Mouse (Mus musculus) ES-E14 (cell line): ENCODE results near the gene Spop. TPM values are rescaled to one million over a fixed set of nuclear protein-coding genes. Genes with fewer than 3 reads are reported as not detected.
A peak's percentile ranks its signal among the peaks of the same experiment; 100 is the strongest.

Source experiments
- DNase-seq: peaks from one replicate; pipeline ENCODE4 v3.0.0-alpha.2; 2013; ENCODE audit warnings: low read depth, low spot score
- H3K27ac ChIP-seq: 2 replicates; pipeline ENCODE4 v1.5.1; 2012; ENCODE audit warnings: low read depth, mild to moderate bottlenecking, low read length, moderate library complexity, mixed read lengths; ENCODE audit not compliant: poor library complexity, insufficient read depth, severe bottlenecking
- H3K36me3 ChIP-seq: 2 replicates; pipeline ENCODE4 v1.6.1; 2012; ENCODE audit warnings: mild to moderate bottlenecking, low read length, moderate library complexity, mixed read lengths; ENCODE audit not compliant: control insufficient read depth, poor library complexity, insufficient read depth, severe bottlenecking
- H3K4me1 ChIP-seq, 2 experiments: fragments of 150-350 bp in 1 of 2; sonication (generic) in 1 of 2; 2 replicates each; pipeline ENCODE4 v1.6.1; 2012; ENCODE audit warnings: low read length in 2 of 2, mild to moderate bottlenecking in 1 of 2, mixed read lengths in 1 of 2; ENCODE audit not compliant: control insufficient read depth in 2 of 2, insufficient read depth in 2 of 2, poor library complexity in 1 of 2
- H3K4me3 ChIP-seq, 2 experiments: fragments of 150-350 bp in 1 of 2; sonication (generic) in 1 of 2; 2 replicates each; pipeline ENCODE4 v1.5.1; 2012; ENCODE audit warnings: low read length in 2 of 2, low read depth in 1 of 2, mild to moderate bottlenecking in 1 of 2, mixed read lengths in 1 of 2; ENCODE audit not compliant: insufficient read depth in 1 of 2, poor library complexity in 1 of 2, severe bottlenecking in 1 of 2
- H3K9ac ChIP-seq: 2 replicates; pipeline ENCODE4 v1.6.1; 2012; ENCODE audit warnings: low read depth, mild to moderate bottlenecking, low read length, mixed read lengths; ENCODE audit not compliant: poor library complexity, insufficient read depth, severe bottlenecking
- H3K9me3 ChIP-seq: fragments of 150-350 bp; sonication (generic); 2 replicates; pipeline ENCODE4 v1.6.1; 2012; ENCODE audit warnings: low read depth, mild to moderate bottlenecking, low read length; ENCODE audit not compliant: control insufficient read depth, insufficient read depth
- CHD2 ChIP-seq: IDR thresholded peaks from 2 replicates; pipeline ENCODE4 v1.6.1; 2014; ENCODE audit warnings: mild to moderate bottlenecking, low read depth, low read length, inconsistent platforms
- HCFC1 ChIP-seq: IDR thresholded peaks from 2 replicates; pipeline ENCODE4 v1.6.1; 2012; ENCODE audit warnings: low read length, inconsistent platforms, borderline replicate concordance; ENCODE audit not compliant: insufficient read depth
- MAFK ChIP-seq: IDR thresholded peaks from 2 replicates; pipeline ENCODE4 v1.6.1; 2014; ENCODE audit warnings: mild to moderate bottlenecking, low read depth, low read length, inconsistent platforms; ENCODE audit not compliant: insufficient read depth
- ZC3H11A ChIP-seq: IDR thresholded peaks from 2 replicates; pipeline ENCODE4 v1.6.1; 2012; ENCODE audit warnings: low read depth, mild to moderate bottlenecking, inconsistent platforms, low read length, borderline replicate concordance
- ZNF384 ChIP-seq: IDR thresholded peaks from 2 replicates; pipeline ENCODE4 v1.6.1; 2012; ENCODE audit warnings: low read depth, low read length, inconsistent platforms
- in situ Hi-C, 2 experiments: fragments of 600-800 bp; cut with MboI; formaldehyde crosslinking; loops; one replicate each; pipeline ENCODE4 v1.15.1; 2025; ENCODE audit warnings: low sequenced_read_pairs in 2 of 2, inconsistent platforms in 1 of 2; ENCODE audit not compliant: unreplicated experiment in 2 of 2
- total RNA-seq: library from RNA; depleted of rRNA; stranded (reverse); fragments of 300-350 nt; gene quantifications from 2 replicates; pipeline ENCODE4 v1.2.3, GENCODE M21; 2012

Spop gene
- total RNA-seq, 1 experiment = 30.8 TPM

DNA sequence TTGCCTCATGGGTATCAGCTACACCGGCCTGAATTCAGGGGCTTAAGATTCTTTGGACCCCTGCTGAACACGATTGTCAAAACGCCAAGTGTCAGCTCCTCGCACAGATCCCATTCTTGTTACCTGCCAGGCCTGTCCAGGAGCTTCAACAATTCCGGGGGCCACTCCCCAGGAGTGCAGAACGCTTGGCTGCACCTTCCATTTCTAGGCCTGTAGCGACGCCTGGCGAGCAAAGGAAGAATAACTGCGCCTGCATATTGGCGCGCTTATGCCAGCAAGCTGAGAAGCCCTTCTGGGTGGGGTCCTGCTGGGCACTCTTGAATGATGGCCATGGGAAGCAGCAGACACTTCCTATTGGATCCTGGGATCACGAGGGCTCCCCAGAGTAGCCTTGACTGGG is 107.7 kb downstream of the Spop start:
- DNase-seq = no peak
- in situ Hi-C loops = loop anchor here (5.0 to 25.0 kb wide), 5 partner anchors 127 to 409 kb away; partner anchors contain the start of gene Dlx3 (in 1 of the 2)
- peak overlapping the region in 1 of 2 experiments; percentile 26; a peak in 1 of 4 replicates for H3K4me3 ChIP-seq
- peak; percentile 72; the same call in 1 of the 2 replicates for TF ChIP-seq ZC3H11A
- TF ChIP-seq HCFC1 = no peak
- no peak overlapping the region for H3K9ac ChIP-seq
- H3K4me1 ChIP-seq = peaks cover 2 to 33% of the 10 kb centered on the region in 2 experiments
- no peaks in the 10 kb centered on the region for H3K36me3 ChIP-seq
- H3K27ac ChIP-seq = no peak overlapping the region
- H3K9me3 ChIP-seq = no peaks in the 10 kb centered on the region

DNA sequence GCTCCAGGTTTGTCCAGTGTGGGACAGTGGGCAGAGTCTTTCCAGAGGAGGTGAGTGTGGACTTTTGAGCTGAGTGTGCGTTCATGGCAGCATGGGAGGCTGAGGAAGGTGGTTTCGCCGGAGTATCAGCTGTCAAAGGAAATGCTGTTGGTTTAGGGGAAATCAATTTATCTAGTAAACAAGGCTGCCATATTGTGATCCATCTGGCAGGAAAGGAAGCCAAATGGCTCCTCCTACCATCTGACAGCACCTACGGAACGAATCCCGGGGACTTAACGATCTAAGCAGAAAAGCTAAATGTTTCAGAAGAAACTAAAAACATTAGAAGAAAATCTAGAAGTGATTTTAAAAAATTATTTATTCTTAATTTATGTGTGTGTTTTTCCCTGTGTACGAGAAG is 113.4 kb downstream of the Spop start:
- in situ Hi-C loops = loop anchor here (10.0 kb wide), 3 partner anchors 133 to 413 kb away; no protein-coding TSS in a partner anchor
- peaks cover 0 to 5% of the 10 kb centered on the region in 2 experiments; a peak in 1 of 4 replicates for H3K4me1 ChIP-seq
- no peaks in the 10 kb centered on the region for H3K36me3 ChIP-seq
- no peak for DNase-seq
- no peaks in the 10 kb centered on the region for H3K9me3 ChIP-seq
- H3K27ac ChIP-seq = no peak overlapping the region
- TF ChIP-seq MAFK (no peak), ZNF384 (no peak), CHD2 (no peak), HCFC1 (no peak), ZC3H11A (no peak)
- no peak overlapping the region for H3K9ac ChIP-seq
- H3K4me3 ChIP-seq = no peak overlapping the region

DNA sequence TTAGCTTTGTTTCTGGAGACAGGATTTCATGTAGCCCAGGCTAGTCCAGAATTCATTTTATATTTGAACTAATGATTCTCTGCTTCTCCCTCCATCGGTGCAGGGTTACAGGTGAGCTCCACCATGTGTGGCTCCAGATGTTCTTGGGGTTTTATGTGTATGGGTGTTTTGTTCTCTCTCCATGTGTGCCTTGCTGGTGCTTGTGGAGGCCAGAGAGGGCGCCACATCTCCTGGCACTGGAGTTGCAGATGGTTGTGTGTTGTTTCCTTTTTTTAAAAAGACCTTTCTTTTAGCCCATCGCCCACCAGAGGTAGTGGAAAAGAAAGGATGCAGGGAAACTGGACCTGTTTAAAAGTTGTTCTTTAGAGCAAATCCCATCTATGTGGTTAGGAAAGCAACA is 114.4 kb downstream of the Spop start:
- H3K4me1 ChIP-seq = peaks cover 0 to 10% of the 10 kb centered on the region in 2 experiments; a peak in 2 of 4 replicates
- H3K9me3 ChIP-seq = no peaks in the 10 kb centered on the region
- no peaks in the 10 kb centered on the region for H3K36me3 ChIP-seq
- no peak for TF ChIP-seq MAFK
- no peak for TF ChIP-seq ZNF384
- no peak for TF ChIP-seq ZC3H11A
- no peak for TF ChIP-seq HCFC1
- no peak for TF ChIP-seq CHD2
- in situ Hi-C loops = loop anchor here (10.0 kb wide), 3 partner anchors 133 to 413 kb away; no protein-coding TSS in a partner anchor
- no peak for DNase-seq
- no peak overlapping the region for H3K9ac ChIP-seq
- H3K27ac ChIP-seq = no peak overlapping the region
- H3K4me3 ChIP-seq = no peak overlapping the region

DNA sequence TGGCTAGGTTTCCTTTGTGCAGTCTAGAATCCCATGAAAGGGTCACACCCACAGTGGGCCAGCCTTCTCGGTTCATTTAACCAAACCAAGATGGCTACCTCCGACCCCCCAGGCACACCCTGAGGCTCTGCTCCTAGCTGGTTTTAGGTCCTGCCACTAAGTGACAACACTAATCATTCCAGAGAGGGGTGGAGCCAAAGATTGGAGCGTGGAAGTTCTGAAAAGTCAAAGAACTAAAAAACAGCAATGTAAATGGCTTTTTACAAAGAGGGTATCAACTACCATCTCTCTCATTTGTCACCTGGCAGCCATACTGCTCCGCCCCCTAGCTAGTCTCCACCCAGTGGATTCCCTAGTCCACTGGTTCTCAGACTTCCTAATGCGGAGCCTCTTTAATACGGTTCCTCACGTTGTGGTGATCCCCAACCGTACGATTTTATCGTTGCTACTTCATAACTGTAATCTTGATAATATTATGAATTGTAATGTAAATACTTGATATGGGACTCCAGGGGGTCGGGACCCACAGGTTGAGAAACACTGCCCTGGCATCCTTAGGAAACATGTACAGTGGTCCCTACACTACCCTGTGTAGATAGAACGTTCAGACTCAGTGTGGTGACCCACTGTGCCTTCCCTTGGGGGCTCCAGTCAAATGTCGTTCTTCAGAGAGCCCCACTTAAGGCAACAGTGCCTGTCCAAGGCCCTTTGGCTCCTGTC is 118.6 kb downstream of the Spop start:
- no peak for TF ChIP-seq HCFC1
- TF ChIP-seq ZNF384 = no peak
- TF ChIP-seq MAFK = no peak
- TF ChIP-seq CHD2 = peak; percentile 98
- no peak for TF ChIP-seq ZC3H11A
- DNase-seq = peak; percentile 78
- no peaks in the 10 kb centered on the region for H3K36me3 ChIP-seq

More for the DNA sequence above, 118.6 kb downstream of the Spop start:
- Histone ChIP-seq H3K4me1 (peaks cover 0 to 8% of the 10 kb centered on the region in 2 experiments; a peak in 2 of 4 replicates), H3K9me3 (no peaks in the 10 kb centered on the region), H3K9ac (no peak overlapping the region), H3K4me3 (no peak overlapping the region; a peak in 1 of 4 replicates), H3K27ac (no peak overlapping the region)
- in situ Hi-C loops = no loop called here
